Mouse (Mus musculus): ENCODE data around the gene Rbl1.

DNA sequence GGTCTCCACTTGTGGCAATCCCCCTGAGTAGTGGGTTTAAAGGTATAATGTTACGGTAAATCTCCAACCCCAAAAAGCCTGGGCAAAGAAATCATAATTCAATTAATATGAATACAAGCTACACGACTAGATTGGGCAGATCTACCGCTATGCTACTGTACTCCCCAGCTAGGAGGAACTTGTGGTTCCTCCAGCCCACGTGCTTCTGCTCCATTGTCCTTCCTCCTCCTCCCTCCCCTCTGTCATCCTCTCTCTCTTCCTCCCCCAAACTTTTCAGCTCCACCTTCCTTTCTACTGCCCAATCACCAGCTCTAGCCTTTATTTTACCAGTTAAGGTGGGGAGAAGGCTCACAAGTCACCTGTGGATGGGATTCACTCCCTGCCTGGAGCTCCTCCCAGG lies 96.1 kb downstream of the Rbl1 start:
- no peak for TF ChIP-seq TCF12 (IDR thresholded peaks at IDR 0.05; ENCODE audit: insufficient read depth, poor library complexity, severe bottlenecking)
- TF ChIP-seq POLR2AphosphoS2 (IDR thresholded peaks at IDR 0.05; ENCODE audit: insufficient read length, low read depth): no peak

Measured in myocyte (in vitro differentiated cells).